Mouse (Mus musculus): ENCODE measurements around the gene Gm49403. TPM values are rescaled to one million over a fixed set of nuclear protein-coding genes. Genes with fewer than 3 reads are reported as not detected.
"Not testable (repeated sequence)": the region's sequence is repeated elsewhere in the genome, so short reads cannot be mapped to it uniquely, and the experiment has no call there.

Gene Gm49403
- not detected in 2 replicates for polyA plus RNA-seq (2016; fragmentation: Nextera tagmentation; extraction: Ambion mirVana)

DNA sequence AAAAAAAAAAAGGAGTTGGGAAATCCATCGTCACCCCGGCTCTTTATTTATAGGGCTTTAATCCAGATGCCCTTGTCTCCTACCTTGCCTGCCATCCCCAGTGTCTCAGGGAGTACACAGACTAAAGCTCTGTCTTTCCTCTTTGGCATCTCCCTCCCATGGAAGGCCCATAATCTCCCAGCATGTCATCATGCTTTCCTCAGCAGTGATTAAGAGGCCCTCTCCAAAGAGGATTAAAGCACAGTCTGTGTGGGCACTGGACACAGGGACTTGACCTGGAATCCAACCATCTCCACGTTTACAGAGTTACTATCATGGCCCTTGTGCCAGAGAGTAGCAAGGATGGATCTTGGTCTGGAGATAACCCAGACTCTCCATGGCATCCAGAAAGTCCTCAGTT is at the start of gene Gm49403, which contains the start of gene Lbhd1:
Gm49403 (plus strand) TSS at position 315 of the 400 bp plus-strand sequence.
Lbhd1 (plus strand) TSS at position 117 of the 400 bp plus-strand sequence.
- Histone ChIP-seq H3K4me1 (peaks cover 36% of the 10 kb centered on the region), H3K9me3 (replicated peaks) (no peaks in the 10 kb centered on the region), H3K9ac (no peak within 1 kb of the TSS), H3K4me2 (no peak within 1 kb of the TSS), H3K27me3 (replicated peaks) (no peaks in the 10 kb centered on the region), H3K4me3 (no peak within 1 kb of the TSS), H3K36me3 (peaks cover 8% of the 10 kb centered on the region; the same call in 1 of the 2 replicates), H3K27ac (no peak within 1 kb of the TSS)
- ATAC-seq, result no peak
- WGBS (ENCODE audit: insufficient replicate concordance), result 73% methylated on average over 3 of the region's 3 CpGs

DNA sequence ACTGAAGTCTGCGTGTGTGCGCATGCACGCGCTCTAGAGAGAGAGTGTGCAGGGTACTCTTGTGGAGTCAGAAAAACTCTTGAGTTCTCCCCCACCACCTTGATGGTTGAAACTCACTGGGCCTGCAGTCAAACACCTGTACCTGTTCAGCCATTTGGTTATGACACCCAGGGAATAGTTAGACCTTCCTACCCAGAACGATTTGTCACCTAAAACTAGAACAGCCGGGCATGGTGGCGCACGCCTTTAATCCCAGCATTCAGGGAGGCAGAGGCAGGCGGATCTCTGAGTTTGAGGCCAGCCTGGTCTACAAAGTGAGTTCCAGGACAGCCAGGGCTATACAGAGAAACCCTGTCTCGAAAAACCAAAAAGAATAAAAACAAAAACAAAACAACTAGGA is 47.4 kb upstream of the Gm49403 start:
- H3K9me3 ChIP-seq (replicated peaks); H3K4me3 ChIP-seq; H3K4me2 ChIP-seq; H3K27me3 ChIP-seq (replicated peaks); ATAC-seq; H3K9ac ChIP-seq: not testable (repeated sequence)
- Histone ChIP-seq H3K36me3 (peaks cover 55% of the 10 kb centered on the region), H3K4me1 (peaks cover 41% of the 10 kb centered on the region), H3K27ac (peak overlapping the region; percentile 92; the same call in 1 of the 2 replicates)
- 96% methylated on average over 10 of the region's 10 CpGs for WGBS (ENCODE audit: insufficient replicate concordance)

DNA sequence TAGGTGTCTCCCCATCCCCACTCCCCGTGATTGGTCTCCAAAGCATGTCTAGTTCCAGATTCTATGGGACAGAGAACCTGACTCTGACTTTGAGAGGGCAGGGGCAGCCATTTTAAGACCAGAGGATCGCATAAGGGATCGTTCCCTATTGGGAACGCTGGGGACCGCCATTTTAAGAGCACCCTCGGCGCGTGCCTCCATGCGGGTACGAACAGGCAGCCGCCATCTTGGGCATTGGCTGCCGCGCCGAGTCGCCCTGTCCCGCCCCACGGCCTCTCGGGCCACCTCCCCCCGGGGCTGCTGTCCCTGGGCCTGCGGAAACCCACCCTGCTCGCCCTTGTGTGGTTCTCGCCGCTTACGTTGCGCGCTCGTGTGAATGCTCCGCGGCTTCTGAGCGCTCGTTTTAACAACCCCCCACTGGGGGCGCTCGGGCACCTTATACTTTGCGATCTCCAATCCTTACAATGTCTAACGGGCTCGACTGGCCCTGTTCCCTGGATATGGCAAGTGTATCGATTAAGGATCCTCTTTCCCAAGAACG is 46.4 kb upstream of the Gm49403 start, which contains the start of gene Bscl2:
Bscl2 (plus strand) TSS at position 217 of the 541 bp plus-strand sequence.
- peak within 1 kb of the TSS; percentile 93 for H3K4me2 ChIP-seq
- H3K36me3 ChIP-seq, result peaks cover 52% of the 10 kb centered on the region
- peak; percentile 77 for ATAC-seq
- H3K4me1 ChIP-seq, result peaks cover 43% of the 10 kb centered on the region
- peak within 1 kb of the TSS; percentile 69 for H3K4me3 ChIP-seq
- H3K27ac ChIP-seq, result peak within 1 kb of the TSS; percentile 92
- no peaks in the 10 kb centered on the region for H3K9me3 ChIP-seq (replicated peaks)
- H3K27me3 ChIP-seq (replicated peaks), result no peaks in the 10 kb centered on the region
- WGBS (ENCODE audit: insufficient replicate concordance), result 1% methylated on average over 38 of the region's 38 CpGs
- peak within 1 kb of the TSS; percentile 79 for H3K9ac ChIP-seq

DNA sequence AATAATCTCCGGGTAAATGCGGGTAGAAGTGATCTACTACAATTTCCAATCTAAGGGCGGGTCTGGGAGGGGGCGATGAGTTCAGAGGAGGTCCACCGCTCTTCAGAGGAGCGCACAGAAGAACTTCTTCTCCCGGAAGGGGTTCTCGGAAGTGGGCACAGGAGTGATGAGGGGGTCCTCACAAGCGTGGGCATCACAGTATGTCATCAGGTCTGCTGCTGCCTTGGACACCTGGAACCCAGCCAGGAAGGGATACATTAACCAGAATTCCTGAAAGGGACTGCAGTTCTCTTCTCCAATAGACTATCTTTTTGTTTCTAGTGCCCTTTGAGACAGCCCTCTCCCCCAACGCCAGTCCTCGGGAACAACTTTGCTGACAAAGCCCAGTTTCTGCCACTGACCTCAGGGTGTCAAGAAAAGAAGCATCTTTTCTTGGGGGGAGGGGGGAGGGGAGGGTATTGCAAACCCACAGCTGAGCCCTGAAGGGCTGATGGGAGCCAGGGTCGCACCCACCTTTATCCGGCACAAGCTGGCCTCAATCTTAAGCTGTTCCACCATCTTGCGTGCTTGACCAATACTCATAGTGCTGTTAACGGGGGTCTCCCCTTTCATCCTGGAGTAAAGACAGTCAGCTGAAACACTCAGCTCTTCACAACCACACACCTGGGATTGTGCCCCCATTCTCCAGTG is 45.5 kb upstream of the Gm49403 start:
- peak overlapping the region; percentile 93 for H3K4me2 ChIP-seq
- peaks cover 43% of the 10 kb centered on the region for H3K4me1 ChIP-seq
- H3K27ac ChIP-seq, result peak overlapping the region; percentile 92
- peak overlapping the region; percentile 79 for H3K9ac ChIP-seq
- H3K27me3 ChIP-seq (replicated peaks), result no peaks in the 10 kb centered on the region
- H3K9me3 ChIP-seq (replicated peaks), result no peaks in the 10 kb centered on the region
- peaks cover 49% of the 10 kb centered on the region for H3K36me3 ChIP-seq
- ATAC-seq, result peak; percentile 9; the same call in 1 of the 2 replicates
- WGBS (ENCODE audit: insufficient replicate concordance), result 24% methylated on average over 15 of the region's 15 CpGs
- peak overlapping the region; percentile 69 for H3K4me3 ChIP-seq

DNA sequence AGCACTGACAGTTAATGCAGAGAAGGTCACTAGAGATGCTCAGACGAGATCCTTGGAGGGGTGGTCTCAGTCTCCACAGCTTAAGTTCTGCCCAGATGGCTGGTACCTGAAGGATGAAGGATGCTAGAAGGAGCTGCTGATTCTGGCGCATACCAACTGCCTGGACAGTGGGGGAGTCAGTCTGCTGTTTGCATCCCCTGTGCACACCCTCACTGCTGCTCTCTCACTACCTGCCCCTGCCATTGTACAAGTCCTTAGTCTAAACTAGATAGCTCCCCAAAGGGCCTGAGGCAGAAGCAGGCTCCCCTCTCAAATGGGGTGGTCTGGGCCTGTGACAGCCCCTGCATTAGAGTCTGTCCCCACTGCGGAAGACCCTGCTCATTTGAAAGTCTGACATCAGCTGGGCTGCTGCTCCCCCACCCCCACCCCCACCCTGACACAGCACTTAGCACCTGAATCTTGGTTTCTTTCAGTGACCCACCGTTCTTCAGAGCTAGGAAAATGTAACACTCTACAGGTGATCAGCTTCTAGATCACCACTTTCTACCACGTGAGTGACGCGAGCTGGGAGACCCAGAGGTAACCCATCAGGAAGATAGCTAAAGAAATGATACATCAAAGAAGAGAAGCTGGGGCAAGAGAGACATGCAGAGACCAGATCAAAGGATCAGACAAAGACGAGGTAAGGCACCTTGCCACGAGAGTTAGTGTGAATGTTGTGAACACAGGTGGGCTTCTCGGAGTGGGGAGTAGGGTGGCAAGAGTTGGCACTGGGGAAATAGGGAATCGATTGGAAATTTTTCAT is 44.4 kb upstream of the Gm49403 start, which contains the start of gene Gng3:
Gng3 (minus strand) TSS at position 92 of the 805 bp plus-strand sequence.
- Histone ChIP-seq H3K27ac (peak within 1 kb of the TSS; percentile 92), H3K9ac (peak within 1 kb of the TSS; percentile 79), H3K4me2 (peak within 1 kb of the TSS; percentile 93), H3K4me1 (peaks cover 43% of the 10 kb centered on the region), H3K36me3 (peaks cover 41% of the 10 kb centered on the region), H3K9me3 (replicated peaks) (no peaks in the 10 kb centered on the region), H3K4me3 (peak within 1 kb of the TSS; percentile 69), H3K27me3 (replicated peaks) (no peaks in the 10 kb centered on the region)
- no peak for ATAC-seq
- whole genome bisulfite sequencing (ENCODE audit: insufficient replicate concordance), result 78% methylated on average over 11 of the region's 11 CpGs

DNA sequence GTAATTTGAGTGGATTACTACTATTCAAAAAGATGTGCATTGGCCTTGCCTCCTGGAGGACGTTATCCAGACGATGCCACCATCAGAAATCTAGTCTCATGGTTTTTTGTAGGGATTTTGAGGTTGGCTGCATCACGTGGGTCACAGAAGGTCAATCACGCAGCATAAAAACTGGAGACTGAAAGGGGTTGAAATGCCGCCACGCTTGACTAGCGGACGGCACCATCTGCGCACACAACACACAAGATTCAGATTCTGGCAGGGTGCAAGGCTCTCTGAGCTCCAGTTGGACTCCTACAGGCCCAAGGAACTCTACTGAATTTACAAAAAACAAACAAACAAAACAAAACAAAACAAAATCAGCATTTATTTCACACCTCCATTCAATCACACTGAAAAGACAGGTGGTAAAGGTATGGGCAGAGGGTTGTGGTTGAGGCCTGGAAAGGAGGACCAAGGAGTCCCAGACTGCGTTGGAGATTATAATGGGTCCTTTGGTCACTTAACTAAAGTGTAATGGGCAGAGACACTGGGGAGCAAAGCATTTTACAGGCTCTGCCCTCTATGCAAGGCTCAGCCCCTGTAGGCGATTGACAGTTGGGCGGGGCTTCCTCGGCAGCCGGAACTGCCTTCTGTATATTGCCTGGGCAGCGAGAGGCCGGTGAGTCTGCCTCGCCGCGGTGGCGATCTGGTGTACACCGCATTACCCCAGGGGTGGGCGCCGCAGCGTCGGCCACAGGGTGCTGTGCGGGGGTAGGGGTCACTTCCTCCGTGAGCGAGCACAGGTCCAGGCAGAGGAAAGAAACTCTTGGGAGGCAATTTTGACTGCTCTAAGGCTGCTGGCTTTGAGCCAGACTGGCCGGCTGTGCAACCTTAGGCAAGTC is 43.6 kb upstream of the Gm49403 start:
- peak; percentile 77 for ATAC-seq
- peak overlapping the region; percentile 61 for H3K27ac ChIP-seq
- H3K36me3 ChIP-seq, result peaks cover 36% of the 10 kb centered on the region
- H3K27me3 ChIP-seq (replicated peaks), result no peaks in the 10 kb centered on the region
- WGBS (ENCODE audit: insufficient replicate concordance), result 25% methylated on average over 29 of the region's 29 CpGs
- H3K4me1 ChIP-seq, result peaks cover 43% of the 10 kb centered on the region
- H3K4me3 ChIP-seq, result peak overlapping the region; percentile 67
- no peaks in the 10 kb centered on the region for H3K9me3 ChIP-seq (replicated peaks)
- H3K4me2 ChIP-seq, result peak overlapping the region; percentile 85
- peak overlapping the region; percentile 78 for H3K9ac ChIP-seq

DNA sequence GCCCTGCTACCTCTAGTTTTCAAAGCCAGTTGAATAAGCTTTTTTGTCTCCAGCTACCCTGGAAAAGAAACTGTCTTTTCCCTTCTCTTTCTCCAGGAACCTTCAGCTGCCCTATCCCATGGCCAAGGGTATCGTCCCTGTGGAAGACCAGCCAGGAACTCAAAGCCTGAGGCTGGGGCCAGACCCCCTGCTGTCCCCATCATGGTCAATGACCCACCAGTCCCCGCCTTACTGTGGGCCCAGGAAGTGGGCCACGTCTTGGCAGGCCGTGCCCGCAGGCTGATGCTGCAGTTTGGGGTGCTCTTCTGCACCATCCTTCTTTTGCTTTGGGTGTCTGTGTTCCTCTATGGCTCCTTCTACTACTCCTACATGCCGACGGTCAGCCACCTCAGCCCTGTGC is 42.7 kb upstream of the Gm49403 start:
- Histone ChIP-seq H3K27me3 (replicated peaks) (no peaks in the 10 kb centered on the region), H3K9ac (peak overlapping the region; percentile 78), H3K4me2 (peak overlapping the region; percentile 85), H3K4me3 (peak overlapping the region; percentile 67), H3K4me1 (peaks cover 43% of the 10 kb centered on the region), H3K9me3 (replicated peaks) (no peaks in the 10 kb centered on the region), H3K36me3 (peaks cover 34% of the 10 kb centered on the region), H3K27ac (peak overlapping the region; percentile 61; the same call in 1 of the 2 replicates)
- no peak for ATAC-seq
- 74% methylated on average over 7 of the region's 7 CpGs for WGBS (ENCODE audit: insufficient replicate concordance)

DNA sequence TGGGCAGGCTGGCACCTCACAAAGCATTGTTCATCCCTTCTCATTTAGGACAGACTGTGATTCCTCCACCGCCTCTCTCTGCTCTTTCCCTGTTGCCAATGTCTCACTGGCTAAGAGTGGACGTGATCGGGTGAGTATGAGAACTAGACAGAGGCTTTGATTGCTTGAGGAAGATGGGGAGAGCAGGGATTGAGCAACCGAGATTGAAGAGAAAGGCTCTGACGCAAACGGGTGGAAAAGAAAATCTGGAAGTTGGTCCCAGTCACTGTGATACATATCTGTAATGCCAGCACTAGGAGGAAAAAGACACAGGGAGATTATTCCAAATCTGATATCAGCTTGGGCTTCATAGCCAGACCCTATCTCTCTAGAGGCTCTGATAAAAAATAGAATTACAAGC is 40.8 kb upstream of the Gm49403 start:
- no peak overlapping the region for H3K9ac ChIP-seq
- H3K27ac ChIP-seq, result no peak overlapping the region
- no peak overlapping the region for H3K4me3 ChIP-seq
- no peak overlapping the region for H3K4me2 ChIP-seq
- 74% methylated on average over 6 of the region's 6 CpGs for WGBS (ENCODE audit: insufficient replicate concordance)
- no peaks in the 10 kb centered on the region for H3K9me3 ChIP-seq (replicated peaks)
- H3K4me1 ChIP-seq, result peaks cover 36% of the 10 kb centered on the region
- no peak for ATAC-seq
- H3K36me3 ChIP-seq, result peaks cover 49% of the 10 kb centered on the region
- no peaks in the 10 kb centered on the region for H3K27me3 ChIP-seq (replicated peaks)

DNA sequence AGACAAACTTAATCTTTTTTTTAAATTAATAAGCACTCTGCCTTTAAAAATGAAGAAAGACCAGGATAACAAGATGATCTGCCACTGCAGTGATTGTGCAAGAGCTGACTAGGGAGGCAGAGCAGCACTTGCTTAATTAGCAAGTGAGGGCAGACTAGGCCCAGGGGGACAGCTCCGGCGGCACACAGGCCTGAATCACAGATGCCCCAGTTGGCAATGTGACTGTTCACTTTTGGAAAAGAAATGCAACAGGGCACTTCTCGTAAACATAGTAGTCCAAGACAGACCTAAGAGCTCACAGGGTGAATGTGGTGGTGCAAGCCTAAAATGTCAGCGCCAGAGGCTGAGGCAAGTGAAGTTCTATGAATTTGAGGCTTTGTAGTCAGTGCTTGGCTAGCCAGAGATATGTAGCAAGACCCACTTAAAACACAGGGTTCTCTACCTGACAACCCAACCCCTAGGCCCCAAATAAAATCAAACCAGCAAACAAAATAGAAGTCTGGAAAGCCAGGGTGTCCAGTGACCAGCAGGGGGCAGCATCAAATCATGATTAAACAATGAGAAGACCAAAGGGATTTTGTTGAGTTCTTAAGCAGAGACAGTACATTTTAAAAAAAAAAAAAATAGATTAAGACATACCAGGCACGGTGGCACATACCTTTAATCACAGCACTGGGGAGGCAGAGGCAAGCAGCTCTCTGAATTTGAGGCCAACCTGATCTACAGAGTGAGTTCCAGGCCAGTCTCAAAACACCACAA is 39.2 kb upstream of the Gm49403 start:
- WGBS (ENCODE audit: insufficient replicate concordance), result 64% methylated on average over 5 of the region's 5 CpGs
- no peaks in the 10 kb centered on the region for H3K27me3 ChIP-seq (replicated peaks)
- peaks cover 57% of the 10 kb centered on the region for H3K36me3 ChIP-seq
- no peak overlapping the region for H3K27ac ChIP-seq
- H3K4me3 ChIP-seq, result no peak overlapping the region
- no peaks in the 10 kb centered on the region for H3K9me3 ChIP-seq (replicated peaks)
- no peak overlapping the region for H3K4me2 ChIP-seq
- peaks cover 20% of the 10 kb centered on the region for H3K4me1 ChIP-seq
- H3K9ac ChIP-seq, result no peak overlapping the region
- ATAC-seq, result no peak

DNA sequence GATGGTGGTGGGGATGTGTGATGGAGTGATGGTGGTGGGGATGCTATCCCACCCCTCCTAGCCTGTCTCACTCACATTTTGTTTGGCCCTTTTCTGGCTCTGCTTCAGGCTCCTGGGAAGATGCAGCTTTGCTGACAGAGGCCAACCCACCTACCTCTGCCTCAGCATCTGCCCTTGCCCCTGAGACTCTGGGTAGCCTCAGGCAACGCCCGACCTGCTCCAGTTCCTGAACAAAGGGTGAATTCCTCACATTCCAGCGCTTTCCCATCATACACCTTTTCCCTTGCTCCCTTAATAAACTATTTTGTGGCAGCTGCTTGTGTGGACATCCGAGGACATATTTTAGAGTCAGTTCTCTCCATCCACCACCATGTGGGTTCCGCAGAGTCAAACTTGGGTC is 35.4 kb upstream of the Gm49403 start:
- WGBS (ENCODE audit: insufficient replicate concordance), result 77% methylated on average over 5 of the region's 5 CpGs
- no peak overlapping the region for H3K4me3 ChIP-seq
- H3K4me2 ChIP-seq, result no peak overlapping the region
- peaks cover 2% of the 10 kb centered on the region; the same call in 1 of the 2 replicates for H3K4me1 ChIP-seq
- H3K9me3 ChIP-seq (replicated peaks), result no peaks in the 10 kb centered on the region
- H3K27me3 ChIP-seq (replicated peaks), result 0 out of 2 replicates have a peak, but pooled peaks cover 4% of the 10 kb centered on the region
- no peak overlapping the region for H3K9ac ChIP-seq
- H3K36me3 ChIP-seq, result peaks cover 41% of the 10 kb centered on the region
- no peak overlapping the region for H3K27ac ChIP-seq
- ATAC-seq, result no peak

All from liver, embryonic 12.5 days (tissue).